ENCODE assay signal across 20 mouse cellular contexts in genomic region chr10:70211281-70211680, GRCm38 (mm10). TPM values are rescaled to one million over a fixed set of nuclear protein-coding genes. Genes with fewer than 3 reads are reported as not detected.
"Had no signal": no experiment of that assay in that cellular context is flagged by ENCODE, and none has a peak within 500 bp of the region (broad histone marks: within the 10 kb centered on the region; RNA-seq: fewer than 3 reads in every experiment).

No protein-coding gene starts in this region.

- H3K4me2 ChIP-seq: lung, embryonic 14.5 days; midbrain, embryonic 12.5 days; neural tube, embryonic 13.5 days; neural tube, embryonic 15.5 days had no signal

- H3K27me3 ChIP-seq: midbrain, embryonic 12.5 days; neural tube, embryonic 13.5 days; neural tube, embryonic 15.5 days had no signal

- H3K36me3 ChIP-seq: midbrain, embryonic 10.5 days; midbrain, embryonic 12.5 days; neural tube, embryonic 13.5 days; neural tube, embryonic 15.5 days had no signal

- H3K27ac ChIP-seq: midbrain, embryonic 10.5 days; midbrain, embryonic 12.5 days; neural tube, embryonic 13.5 days; neural tube, embryonic 15.5 days had no signal

- DNase-seq: lung, adult 18-20 months; lung, embryonic 14.5 days; lung, postnatal 10 days; lung, postnatal 4 days; midbrain, embryonic 14.5 days; retina, postnatal 1 day; right cerebral cortex, adult 18-20 months; right cerebral cortex, postnatal 25 days; right cerebral cortex, postnatal 4 days; spleen, adult 18-20 months; thymus, adult 18-20 months; thymus, postnatal 14 days; thymus, postnatal 36 days had no signal

- ATAC-seq: midbrain, embryonic 16.5 days had no signal

- H3K4me1 ChIP-seq: midbrain, embryonic 10.5 days; midbrain, embryonic 12.5 days; neural tube, embryonic 13.5 days; neural tube, embryonic 15.5 days had no signal

- H3K9me3 ChIP-seq: midbrain, embryonic 10.5 days; midbrain, embryonic 12.5 days; neural tube, embryonic 13.5 days; neural tube, embryonic 15.5 days had no signal

- H3K4me3 ChIP-seq: midbrain, embryonic 10.5 days; midbrain, embryonic 12.5 days; myocyte; neural tube, embryonic 13.5 days; neural tube, embryonic 15.5 days had no signal

- H3K9ac ChIP-seq: lung, embryonic 14.5 days; midbrain, embryonic 12.5 days; neural tube, embryonic 13.5 days; neural tube, embryonic 15.5 days had no signal

RNA-seq across cellular contexts. Expression of gene Mrln, which starts 6.8 kb away (rescaled TPM):
- polyA plus RNA-seq: lung, embryonic 14.5 days; midbrain, embryonic 14.5 days; midbrain, embryonic 16.5 days; small intestine, adult 2 months had no signal
